Mouse (Mus musculus) heart, postnatal 25 days (tissue): Measurements from ENCODE around the gene Lmntd2. TPM values are rescaled to one million over a fixed set of nuclear protein-coding genes. Genes with fewer than 3 reads are reported as not detected.

ENCODE experiments used
- DNase-seq: peaks from one replicate; pipeline ENCODE4 v3.0.0; 2022; ENCODE audit warnings: low spot score
- intact Hi-C: fragments of 180-260 bp; cut with DNase I; formaldehyde crosslinking; loops from one replicate; pipeline ENCODE4 v1.15.1; 2025
- total RNA-seq, 2 experiments: library from RNA; stranded (reverse); gene quantifications; 2 replicates each; pipeline ENCODE4 v1.2.3; 2021

Gene Lmntd2
- total RNA-seq, 2 experiments from 2014 or later, result not detected

DNA sequence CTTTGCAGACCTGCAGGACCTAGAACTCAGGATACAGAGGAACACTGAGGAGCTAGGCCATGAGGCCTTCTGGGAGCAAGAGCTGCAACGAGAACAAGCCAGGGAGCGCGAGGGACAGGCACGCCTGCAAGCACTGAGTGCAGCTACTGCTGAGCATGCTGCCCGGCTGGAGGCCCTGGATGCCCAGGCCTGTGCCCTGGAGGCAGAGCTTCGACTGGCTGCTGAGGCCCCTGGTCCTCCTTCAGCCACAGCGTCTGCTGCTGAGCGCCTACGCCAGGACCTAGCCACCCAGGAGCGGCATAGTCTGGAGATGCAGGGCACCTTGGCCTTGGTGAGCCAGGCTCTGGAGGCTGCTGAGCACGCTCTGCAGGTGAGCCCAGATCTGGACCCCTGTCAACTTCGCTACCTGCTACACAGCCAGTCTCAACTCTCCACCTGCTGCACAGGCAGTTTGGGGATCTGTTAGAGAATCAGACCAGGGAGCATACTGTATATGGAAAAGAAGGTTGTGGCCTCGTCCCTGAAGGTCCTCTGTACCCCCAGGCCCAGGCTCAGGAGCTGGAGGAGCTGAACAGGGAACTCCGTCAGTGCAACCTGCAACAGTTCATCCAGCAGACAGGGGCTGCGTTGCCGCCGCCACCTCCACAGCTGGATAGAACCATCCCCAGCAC is 3.6 kb upstream of the Lmntd2 start:
- intact Hi-C loops, result no loop called here
- DNase-seq, result no peak

GRCm38 (mm10) chr7:141216894-141217293 is 3.0 kb upstream of the Lmntd2 start:
- intact Hi-C loops, result no loop called here
- no peak for DNase-seq

DNA sequence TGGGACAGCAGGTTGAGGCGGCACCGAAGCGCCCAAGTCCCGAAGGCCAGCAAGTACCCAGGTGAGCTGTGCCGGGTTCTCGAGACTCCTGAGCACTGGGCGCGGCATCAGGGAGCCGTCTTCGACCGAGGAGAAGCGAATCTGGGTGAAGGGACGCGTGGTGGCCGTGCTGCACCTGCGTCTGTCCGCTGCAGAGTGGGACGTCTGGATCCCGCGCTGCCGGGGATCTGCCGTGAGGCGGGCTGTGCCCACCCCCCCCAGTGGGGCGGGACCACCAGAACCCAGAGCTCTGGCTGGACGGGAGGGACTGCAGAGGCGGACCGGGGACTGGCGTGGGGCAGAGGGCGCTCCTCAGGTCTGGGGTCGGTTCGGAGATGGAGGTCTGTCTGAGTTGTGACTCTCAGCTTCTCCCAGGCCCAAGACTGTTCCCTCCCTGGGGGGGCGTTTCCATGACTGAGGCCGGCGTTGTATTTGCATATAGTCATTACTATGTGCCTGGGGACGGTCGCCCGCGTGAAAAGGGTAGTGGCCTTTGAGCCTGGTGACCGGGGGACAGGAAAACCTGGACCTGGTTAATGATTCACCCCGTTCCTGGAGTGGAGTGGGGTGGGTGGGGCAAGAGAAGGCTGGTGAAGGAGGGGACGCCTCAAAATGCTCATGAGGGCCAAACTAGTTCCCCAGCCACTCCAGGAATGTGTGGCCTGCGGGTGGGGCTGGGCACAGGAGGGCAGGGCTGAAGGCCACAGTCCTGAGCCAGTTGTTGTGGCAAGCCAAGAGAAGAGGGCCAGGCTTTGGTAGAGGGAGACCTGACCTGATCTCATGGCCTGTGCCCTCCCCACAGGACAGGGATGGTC is 2.2 kb upstream of the Lmntd2 start:
- DNase-seq, result no peak
- intact Hi-C loops, result no loop called here

DNA sequence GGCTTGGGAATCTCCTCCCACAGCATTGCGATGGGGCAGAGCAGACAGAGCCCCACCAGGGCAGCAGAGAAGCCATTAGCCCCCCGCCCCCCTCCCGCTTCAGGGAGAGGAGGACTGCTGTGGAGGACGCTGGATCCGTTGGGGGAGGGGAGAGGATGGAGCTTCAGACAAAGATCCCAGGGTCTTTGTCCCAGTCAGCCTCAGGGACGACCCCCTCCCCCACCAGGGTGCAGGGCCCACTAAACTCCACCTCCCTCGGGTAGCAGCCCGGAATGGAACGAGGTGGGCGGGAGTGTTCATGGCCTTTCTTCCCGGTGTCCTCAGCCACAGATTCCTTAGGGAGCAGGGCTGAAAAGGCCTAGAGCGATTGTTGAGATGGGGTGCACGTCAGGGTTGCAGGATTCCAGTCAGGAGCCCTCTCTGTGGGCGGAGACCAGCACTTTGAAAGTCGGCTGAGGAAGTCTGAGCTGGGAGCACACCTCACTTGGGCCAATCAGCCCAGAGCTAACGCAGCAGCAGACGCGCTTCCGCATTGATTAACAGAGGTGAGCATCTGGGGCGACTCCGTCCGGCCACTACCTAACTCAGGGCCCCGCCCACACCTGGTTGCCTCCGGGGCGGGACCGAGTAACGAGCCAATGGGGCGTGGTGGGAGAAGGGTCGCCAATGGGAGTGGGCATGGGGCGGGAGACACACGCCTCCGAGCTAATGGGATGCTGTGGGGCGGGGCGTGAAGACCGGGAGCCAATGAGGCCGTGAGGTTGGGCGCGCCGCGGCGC is 1.4 kb upstream of the Lmntd2 start, which contains the start of gene Rassf7:
Gene Rassf7 (plus strand): TSS at position 760 of the 779 bp plus-strand sequence.
- peak; percentile 76 for DNase-seq

DNA sequence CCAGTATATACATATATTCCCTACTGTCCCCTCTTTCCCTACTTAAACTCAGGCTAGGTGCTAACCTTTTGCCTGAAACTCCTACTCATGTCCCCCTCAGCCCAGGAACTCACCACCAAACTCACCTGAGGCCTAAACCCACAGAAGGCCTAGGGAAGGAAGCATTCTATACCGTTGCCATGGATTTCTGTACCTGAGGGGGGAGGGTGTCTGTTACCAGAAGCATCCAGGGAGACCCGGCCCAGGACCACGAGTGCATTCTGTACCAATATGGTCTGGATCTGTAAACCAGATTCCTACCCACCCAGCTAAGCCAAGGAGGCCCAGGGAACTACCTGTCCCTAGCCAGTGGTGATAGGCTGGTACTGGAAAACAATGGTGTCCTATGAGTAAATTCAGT is 430 bp upstream of the Lmntd2 start:
- intact Hi-C loops, result no loop called here
- no peak for DNase-seq

More for the DNA sequence above, 1.4 kb upstream of the Lmntd2 start, which contains the start of gene Rassf7:
- intact Hi-C loops, result no loop called here

GRCm38 (mm10) chr7:141213133-141213532 is 747 bp downstream of the Lmntd2 start:
- intact Hi-C loops, result no loop called here

GRCm38 (mm10) chr7:141210606-141211131 is 3.2 kb downstream of the Lmntd2 start:
- intact Hi-C loops, result no loop called here
- no peak for DNase-seq

More at GRCm38 (mm10) chr7:141213133-141213532, 747 bp downstream of the Lmntd2 start:
- DNase-seq, result no peak

DNA sequence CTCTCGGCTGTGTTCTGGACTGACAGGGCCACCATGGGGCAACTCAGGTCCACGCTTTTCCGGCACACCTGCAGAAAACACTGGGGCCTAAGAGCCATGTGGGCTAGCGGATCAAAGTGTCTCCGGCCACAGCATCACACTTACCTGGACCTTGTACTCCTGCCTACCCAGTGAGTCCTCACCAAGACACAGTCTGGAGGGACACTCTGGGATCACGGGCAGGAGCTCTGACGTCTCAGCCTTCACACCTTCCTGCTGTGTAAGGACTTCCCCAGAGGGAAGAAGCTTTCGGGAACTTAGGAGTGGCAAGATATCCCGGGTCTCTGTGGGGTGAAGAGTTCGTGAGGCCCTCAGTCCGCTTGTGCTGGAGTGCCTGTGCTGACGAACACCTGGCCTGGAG is 3.7 kb downstream of the Lmntd2 start:
- DNase-seq, result no peak
- intact Hi-C loops, result no loop called here

DNA sequence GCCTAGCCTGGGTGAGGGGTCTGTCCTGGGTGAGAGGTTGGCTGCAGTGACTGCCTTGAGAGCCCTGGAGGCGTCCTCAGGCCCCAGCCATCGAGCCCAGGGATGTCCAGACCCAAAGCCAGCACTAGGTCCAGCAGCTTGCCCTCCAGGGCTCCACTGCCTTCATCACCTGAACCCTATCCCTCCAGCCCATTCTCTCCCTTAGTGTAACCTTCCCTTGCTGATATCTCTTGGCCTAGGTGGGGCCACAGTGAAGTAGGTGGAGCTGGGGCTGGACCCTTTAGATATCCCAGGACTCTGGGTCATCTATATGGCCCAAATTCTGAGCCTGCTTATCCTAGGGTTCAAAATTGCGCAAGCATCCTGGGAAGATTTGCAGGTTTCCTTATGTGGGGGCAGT is 4.4 kb downstream of the Lmntd2 start:
- no peak for DNase-seq
- intact Hi-C loops, result no loop called here

DNA sequence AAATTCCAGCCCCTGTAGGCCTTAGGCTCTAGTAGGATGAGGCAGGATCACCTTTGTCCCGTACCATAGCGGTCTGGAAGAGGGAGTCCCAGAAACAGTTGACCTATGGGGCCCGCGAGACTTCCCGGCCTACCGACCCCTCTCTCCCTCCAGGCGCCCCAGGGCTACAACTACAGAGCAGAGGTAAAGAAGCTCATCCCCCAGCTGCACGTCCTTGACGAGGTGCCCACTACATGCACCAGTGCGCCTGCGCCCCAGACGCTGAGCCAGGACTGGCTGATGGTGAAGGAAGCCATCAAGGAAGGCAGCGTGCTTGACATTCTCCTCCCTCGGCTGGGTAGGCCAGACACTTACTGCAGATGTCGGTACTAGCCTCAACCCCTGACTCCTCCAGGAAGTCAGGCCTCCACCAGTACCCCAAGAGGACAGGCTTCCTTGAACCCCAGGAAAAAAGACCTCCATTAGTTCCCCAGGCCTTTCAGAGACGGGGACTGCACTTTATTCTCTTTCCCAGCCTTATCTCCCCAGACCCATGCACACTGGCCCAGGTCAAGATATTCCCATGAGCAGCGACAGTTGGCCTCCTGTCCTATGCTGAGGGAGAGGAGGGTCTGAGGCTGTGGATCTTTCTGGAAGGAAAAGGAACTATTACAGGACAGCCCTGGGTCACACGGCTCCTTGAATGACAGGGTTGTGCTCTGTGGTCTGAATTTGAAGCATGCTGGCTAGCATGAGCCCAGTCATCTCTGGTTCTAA is 7.5 kb downstream of the Lmntd2 start:
- no peak for DNase-seq
- intact Hi-C loops, result no loop called here

- intact Hi-C loops, result no loop called here
- no peak for DNase-seq
Measured at GRCm38 (mm10) chr7:141205504-141205903, 8.4 kb downstream of the Lmntd2 start.

GRCm38 (mm10) chr7:141204546-141204945 is 9.3 kb downstream of the Lmntd2 start:
- DNase-seq, result no peak
- intact Hi-C loops, result no loop called here

GRCm38 (mm10) chr7:141198121-141198520 is 15.8 kb downstream of the Lmntd2 start:
- intact Hi-C loops, result no loop called here
- DNase-seq, result no peak

GRCm38 (mm10) chr7:141196619-141197282 is 17.1 kb downstream of the Lmntd2 start:
- intact Hi-C loops, result no loop called here
- DNase-seq, result no peak

DNA sequence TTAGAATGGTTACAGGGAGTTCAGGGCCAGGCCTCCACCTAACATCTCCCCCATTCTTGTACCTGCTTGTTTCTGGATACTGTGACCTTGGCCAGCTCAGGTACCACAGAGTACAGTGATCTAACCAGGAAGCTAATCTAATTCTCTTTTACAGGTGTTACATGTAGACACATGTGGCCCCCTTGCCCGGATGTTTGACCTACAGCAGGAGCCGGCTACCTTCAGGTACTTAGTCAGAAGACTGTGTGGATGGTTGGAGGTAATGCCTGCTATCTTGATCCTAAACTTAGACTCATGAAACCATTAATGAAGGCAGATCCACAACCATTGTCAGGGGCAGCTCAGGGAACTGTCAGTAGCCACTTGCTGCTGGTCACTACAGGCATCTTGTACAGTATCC is 18.1 kb downstream of the Lmntd2 start:
- no peak for DNase-seq
- intact Hi-C loops, result no loop called here

DNA sequence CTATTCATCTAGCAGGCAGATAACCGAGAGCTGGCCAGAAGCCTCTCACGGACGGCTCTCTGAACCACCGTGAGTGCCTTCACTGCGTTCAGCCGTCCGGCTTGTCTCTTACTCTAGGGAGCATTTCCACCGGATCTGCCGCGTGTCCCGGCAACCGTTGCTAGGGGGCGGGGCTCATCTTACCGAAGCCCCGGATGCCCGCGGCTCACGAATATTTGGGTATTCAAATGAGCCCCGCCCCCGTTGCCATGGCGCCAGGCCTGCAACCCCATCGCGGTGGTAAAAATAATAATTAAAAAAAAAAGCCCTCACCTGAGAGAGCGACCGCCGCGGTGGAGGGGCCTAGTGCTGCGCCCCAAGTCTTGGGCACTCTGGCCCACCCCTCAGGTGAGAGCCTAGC is 19.1 kb downstream of the Lmntd2 start:
- intact Hi-C loops, result no loop called here
- peak; percentile 74 for DNase-seq

DNA sequence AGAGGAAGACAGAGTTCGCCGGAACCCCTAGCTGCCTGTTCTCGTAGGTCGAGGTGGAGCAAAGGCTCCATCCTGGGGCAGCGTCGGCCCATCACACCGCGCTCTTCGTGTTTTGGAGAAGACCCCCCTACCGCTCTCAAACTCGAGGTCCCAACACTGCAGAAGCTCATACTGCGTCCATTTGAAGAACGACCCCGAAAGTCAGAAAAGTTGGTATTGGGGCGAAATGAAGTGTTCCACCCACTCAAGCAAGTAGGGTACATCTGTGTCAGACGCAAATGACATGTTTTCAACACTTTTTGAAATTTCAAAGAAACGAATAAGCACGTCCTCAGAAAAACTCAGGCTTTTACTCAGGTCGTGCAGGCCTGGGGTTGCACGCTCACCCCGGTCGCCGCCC is 19.5 kb downstream of the Lmntd2 start:
- intact Hi-C loops, result no loop called here

GRCm38 (mm10) chr7:141193948-141194347 is 19.9 kb downstream of the Lmntd2 start, which contains the start of the genes Hras and Lrrc56:
Gene Hras, minus strand, starts transcription at chr7:141194005.
Gene Lrrc56, plus strand, starts transcription at chr7:141194157.
- DNase-seq, result peak; percentile 97
- intact Hi-C loops, result no loop called here

More for the DNA sequence above, 19.5 kb downstream of the Lmntd2 start:
- DNase-seq, result no peak

- DNase-seq, result no peak
- intact Hi-C loops, result no loop called here
Measured at GRCm38 (mm10) chr7:141193348-141193856, 20.5 kb downstream of the Lmntd2 start.
